Mouse (Mus musculus) mesoderm, embryonic 11.5 days (tissue): ENCODE data around the gene Csgalnact2.
A peak's percentile ranks its signal among the peaks of the same experiment; 100 is the strongest.

ENCODE experiments used
- DNase-seq: peaks from one replicate; pipeline ENCODE4 v3.0.0-alpha.2; 2012; ENCODE audit warnings: low read depth, low spot score

Gene Csgalnact2

GRCm38 (mm10) chr6:118138731-118139709, at the start of gene Csgalnact2:
TSS of gene Csgalnact2 (minus strand) at chr6:118139140.
- DNase-seq = peak; percentile 93

- DNase-seq = no peak
Measured at GRCm38 (mm10) chr6:118188599-118188998, 49.7 kb upstream of the Csgalnact2 start.

DNA sequence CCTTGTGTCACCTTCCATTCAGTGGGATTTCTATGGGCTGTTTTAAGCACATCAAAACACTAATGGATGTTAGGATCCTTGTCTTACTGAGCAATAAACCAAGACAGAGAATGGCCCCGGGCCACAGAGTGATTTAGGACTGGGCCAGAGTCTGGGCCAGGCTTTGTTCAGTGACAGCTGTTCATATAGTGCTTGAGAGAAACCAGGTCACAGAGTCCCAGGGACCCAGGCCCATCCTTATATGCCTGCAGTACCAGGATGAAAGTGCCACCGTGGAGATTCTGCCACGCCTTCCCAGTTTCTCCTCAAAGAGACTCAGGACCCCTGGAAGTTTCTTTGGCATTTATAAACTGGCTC, 48.3 kb upstream of the Csgalnact2 start:
- peak; percentile 47 for DNase-seq

DNA sequence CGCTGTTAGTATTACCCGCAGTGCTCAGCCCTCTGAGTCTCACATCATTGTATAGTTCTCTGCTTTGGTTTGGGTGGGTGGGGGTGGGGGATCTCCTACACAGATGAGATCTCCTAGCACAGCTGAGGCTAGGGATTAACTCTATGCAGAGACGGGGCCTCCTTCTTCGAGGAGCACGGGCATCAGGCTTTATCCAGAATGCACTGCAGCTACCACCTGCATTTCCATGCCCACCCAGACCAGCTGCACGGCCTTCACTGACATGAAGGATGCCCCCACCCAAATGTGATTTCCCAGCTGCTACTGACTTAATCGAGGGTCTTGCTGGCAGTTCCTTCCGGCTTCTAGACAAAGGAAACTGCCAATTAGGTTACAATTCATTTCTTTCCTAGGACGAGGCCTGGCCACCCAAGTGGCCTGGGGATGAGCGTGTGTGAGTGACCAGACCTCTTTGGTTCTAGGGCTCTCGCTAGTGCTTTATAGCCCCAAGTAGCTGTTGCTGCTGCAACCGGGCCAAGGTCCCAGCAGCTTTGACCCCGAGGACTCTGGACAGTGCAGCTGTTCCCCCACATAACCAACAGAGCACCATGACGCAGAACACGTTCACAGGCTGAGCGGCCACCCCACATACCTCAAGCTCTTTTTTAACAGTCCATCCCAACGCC, 47.8 kb upstream of the Csgalnact2 start:
- DNase-seq = peak; percentile 48

GRCm38 (mm10) chr6:118184126-118184525, 45.2 kb upstream of the Csgalnact2 start:
- no peak for DNase-seq

- no peak for DNase-seq
Measured at GRCm38 (mm10) chr6:118180085-118180423, 41.1 kb upstream of the Csgalnact2 start.

GRCm38 (mm10) chr6:118179316-118180084, 40.6 kb upstream of the Csgalnact2 start:
- DNase-seq = peak; percentile 90

GRCm38 (mm10) chr6:118173975-118174328, 35.0 kb upstream of the Csgalnact2 start:
- no peak for DNase-seq

- no peak for DNase-seq
Measured at GRCm38 (mm10) chr6:118173251-118173974, 34.5 kb upstream of the Csgalnact2 start.

GRCm38 (mm10) chr6:118171386-118171785, 32.4 kb upstream of the Csgalnact2 start:
- no peak for DNase-seq

DNA sequence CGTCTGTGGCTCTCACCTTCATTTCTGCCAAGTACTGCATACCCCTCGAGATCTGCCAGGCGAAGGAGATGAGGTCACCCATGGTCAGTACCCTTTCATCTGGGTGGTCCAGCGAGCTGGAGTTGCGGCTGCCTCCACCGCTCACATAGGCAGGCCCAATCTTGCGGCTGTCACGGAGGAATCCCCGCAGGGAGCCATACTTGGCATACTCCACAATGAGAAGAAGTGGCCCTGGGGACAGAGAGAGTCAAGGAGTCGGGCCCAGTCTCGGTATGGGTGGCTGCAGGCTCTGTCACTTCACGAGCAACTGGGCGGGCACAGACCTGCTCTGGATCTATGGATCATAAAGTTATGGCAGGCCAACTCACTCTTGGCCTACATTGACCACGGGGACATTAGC, 29.2 kb upstream of the Csgalnact2 start:
- no peak for DNase-seq

DNA sequence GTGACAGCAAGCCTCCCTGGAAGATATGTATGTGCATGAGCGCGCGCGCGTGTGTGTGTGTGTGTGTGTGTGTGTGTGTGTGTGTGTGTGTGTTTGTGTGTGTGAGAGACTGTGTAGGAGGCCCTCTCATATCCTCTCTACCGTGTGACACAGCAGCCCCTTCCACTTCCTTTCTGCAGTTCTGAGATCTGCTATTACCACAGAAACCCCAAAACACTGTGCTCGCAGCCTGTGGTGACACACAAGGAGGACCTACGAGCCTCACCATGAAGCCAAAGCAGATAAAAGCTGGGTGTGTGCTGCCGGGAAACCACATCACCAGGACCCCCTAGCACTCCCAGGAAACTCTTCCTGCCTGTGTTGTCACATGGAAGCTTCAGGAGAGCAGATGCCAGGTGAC, 28.1 kb upstream of the Csgalnact2 start:
- no peak for DNase-seq

GRCm38 (mm10) chr6:118165516-118165915, 26.6 kb upstream of the Csgalnact2 start:
- no peak for DNase-seq

GRCm38 (mm10) chr6:118164691-118165090, 25.8 kb upstream of the Csgalnact2 start:
- no peak for DNase-seq

- DNase-seq = no peak
Measured at GRCm38 (mm10) chr6:118163086-118163485, 24.1 kb upstream of the Csgalnact2 start.

GRCm38 (mm10) chr6:118162457-118163082, 23.6 kb upstream of the Csgalnact2 start:
- DNase-seq = no peak

DNA sequence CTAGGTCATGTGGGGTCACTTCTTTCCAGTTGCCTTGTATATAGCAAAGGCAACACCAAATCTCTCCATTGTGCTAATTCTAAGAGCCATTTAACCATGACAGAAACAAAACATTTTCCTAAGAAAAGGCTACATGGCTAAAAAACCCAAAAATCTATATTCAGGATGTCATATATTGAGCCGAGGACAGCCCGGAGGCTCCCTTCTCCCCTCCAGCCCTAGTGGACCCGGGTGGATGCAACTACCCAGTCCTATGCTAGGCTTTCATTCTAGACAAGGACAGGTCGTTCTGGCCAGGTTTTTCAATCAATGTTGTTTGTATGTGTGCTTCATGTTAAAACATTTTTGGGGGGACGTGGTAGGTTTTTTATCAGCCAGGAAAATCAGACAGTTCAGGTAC, 14.2 kb upstream of the Csgalnact2 start:
- DNase-seq = no peak

DNA sequence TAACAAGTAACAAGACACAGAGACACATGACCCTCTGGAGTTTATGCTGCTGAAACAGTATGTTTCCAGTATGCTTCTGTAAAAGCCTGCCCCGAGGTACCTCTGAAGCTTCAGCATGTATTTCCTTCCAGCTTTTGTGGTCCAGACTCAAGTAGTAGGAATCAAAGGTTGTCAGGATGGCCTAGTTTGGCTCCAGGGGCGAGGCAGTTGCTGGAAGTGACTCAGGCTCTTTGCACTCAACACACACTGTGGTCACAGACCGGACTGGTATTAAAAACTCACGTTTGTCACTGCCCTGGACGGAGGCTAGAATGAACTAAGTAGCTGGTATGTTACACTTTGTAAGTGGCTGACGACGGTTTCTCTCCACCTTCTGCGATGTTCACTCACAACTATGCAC, 12.0 kb upstream of the Csgalnact2 start:
- no peak for DNase-seq

DNA sequence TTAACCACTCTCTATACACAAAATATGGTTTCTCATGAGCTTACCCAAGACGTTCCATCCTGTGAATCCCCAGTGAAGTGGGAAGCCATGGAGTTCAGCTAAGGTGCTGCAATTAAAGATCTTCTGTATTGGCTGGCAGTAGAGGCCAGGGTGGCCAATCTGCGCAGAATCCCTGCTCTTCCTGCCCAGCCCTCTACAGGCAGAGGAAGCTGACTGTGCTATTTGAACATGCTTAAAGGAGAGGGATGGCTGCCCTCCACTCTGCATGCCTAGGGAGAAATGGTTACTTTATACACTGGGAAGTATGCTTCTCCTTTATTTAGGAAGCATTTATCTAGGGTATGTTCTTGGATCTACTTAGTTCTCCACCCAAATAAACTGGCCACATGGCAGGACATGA, 11.6 kb upstream of the Csgalnact2 start:
- DNase-seq = no peak

GRCm38 (mm10) chr6:118150128-118150527, 11.2 kb upstream of the Csgalnact2 start:
- DNase-seq = no peak

GRCm38 (mm10) chr6:118140961-118141360, 2.0 kb upstream of the Csgalnact2 start:
- DNase-seq = no peak
